Mouse (Mus musculus): Measurements from ENCODE around the gene Hs3st3b1.

The Hs3st3b1 gene

GRCm38 (mm10) chr11:63880296-63880695 lies 41.8 kb downstream of the Hs3st3b1 start:
- DNase-seq (ENCODE audit: low spot score): no peak

- DNase-seq (ENCODE audit: low spot score): no peak
These were observed 42.8 kb downstream of the Hs3st3b1 start for GRCm38 (mm10) chr11:63879261-63879660.

DNA sequence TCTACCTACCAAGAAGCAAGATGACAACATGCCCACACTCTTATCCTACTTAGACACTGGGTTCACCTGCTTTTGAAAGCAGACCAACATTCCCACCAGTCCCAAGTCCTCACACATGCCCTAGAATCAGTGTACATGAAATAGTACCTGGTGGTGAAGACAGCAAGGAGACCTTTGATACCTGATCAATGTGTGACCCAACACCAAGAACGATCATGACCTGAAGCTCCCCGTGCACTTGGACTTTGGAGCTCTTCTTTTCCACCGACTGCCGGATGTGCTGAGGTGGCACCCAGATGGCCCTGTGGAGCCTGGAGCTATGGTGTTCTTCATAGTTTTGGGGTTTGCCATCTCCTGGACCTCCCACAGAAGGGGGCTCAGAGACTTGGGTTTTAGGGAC lies 43.5 kb downstream of the Hs3st3b1 start:
- DNase-seq (ENCODE audit: low spot score): no peak

- no peak for DNase-seq (ENCODE audit: low spot score)
These were observed 59.3 kb downstream of the Hs3st3b1 start for GRCm38 (mm10) chr11:63862746-63863145.

- peak; percentile 69 for DNase-seq (ENCODE audit: low spot score)
These were observed 60.1 kb downstream of the Hs3st3b1 start for GRCm38 (mm10) chr11:63861982-63862381.

- DNase-seq (ENCODE audit: low spot score): no peak
These were observed 70.9 kb downstream of the Hs3st3b1 start for GRCm38 (mm10) chr11:63851041-63851730.

DNA sequence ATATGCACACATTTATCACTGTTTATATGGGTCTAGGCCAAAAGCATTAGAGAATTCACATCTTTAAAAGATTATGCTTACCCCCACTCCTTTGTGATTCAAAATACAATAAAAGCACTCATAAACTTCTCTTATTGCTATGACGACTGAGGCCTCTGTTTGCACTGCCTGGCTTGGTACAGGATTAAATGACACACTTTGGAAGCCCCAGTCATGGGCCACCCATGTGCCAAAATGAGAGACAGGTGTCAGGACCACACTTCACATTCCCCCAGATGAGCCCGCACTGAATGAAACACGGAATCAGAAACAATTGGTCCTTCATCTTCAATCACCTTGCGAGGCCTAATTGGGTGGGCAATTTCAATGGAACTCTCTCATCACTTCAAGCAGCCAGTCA lies 71.8 kb downstream of the Hs3st3b1 start:
- no peak for DNase-seq (ENCODE audit: low spot score)

- DNase-seq (ENCODE audit: low spot score): no peak
These were observed 76.7 kb downstream of the Hs3st3b1 start for GRCm38 (mm10) chr11:63845379-63845778.

DNA sequence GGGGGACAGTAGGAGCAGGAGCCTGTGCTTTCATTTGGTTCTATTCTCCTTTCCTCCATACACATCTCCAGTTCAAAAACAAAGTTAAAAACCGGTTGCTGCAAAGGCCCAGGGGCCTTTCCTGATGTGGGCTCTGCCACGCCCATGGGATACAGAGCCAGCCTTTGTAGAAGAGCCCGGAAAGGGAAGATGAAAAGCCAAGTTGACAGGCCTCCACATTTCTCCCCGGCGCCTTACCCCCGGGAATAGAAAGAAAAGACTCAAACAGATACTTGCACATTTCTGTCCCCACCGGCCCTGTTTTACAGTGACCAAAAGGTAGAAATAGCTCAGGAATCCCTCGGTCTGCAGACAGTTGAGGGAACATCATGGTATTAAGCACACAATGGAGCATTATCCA lies 77.4 kb downstream of the Hs3st3b1 start:
- no peak for DNase-seq (ENCODE audit: low spot score)

- DNase-seq (ENCODE audit: low spot score): no peak
These were observed 84.6 kb downstream of the Hs3st3b1 start for GRCm38 (mm10) chr11:63837526-63837925.

Data from embryo, embryonic 10 days (tissue).